Mouse (Mus musculus) olfactory bulb, adult 2 months (tissue): ENCODE data around the gene Hdac4. TPM values are rescaled to one million over a fixed set of nuclear protein-coding genes. Genes with fewer than 3 reads are reported as not detected.

ENCODE experiments used
- H3K27ac ChIP-seq: fragments of 200-500 bp; 2 replicates; pipeline ENCODE4 v1.5.1; 2012; ENCODE audit warnings: low read depth, low read length; ENCODE audit not compliant: insufficient read depth
- H3K4me1 ChIP-seq: fragments of 200-500 bp; 2 replicates; pipeline ENCODE4 v1.6.1; 2012; ENCODE audit warnings: low read length; ENCODE audit not compliant: control insufficient read depth, insufficient read depth
- H3K4me3 ChIP-seq: fragments of 200-500 bp; 2 replicates; pipeline ENCODE4 v1.5.1; 2012; ENCODE audit warnings: mild to moderate bottlenecking, low read depth, low read length, moderate library complexity; ENCODE audit not compliant: insufficient read depth
- CTCF ChIP-seq: fragments of 200-500 bp; IDR thresholded peaks from 2 replicates; pipeline ENCODE4 v1.5.1; 2012; ENCODE audit warnings: low read depth, mild to moderate bottlenecking, low read length, moderate library complexity; ENCODE audit not compliant: insufficient read depth
- POLR2A ChIP-seq: fragments of 200-500 bp; IDR thresholded peaks from 2 replicates; pipeline ENCODE4 v1.6.1; 2012; ENCODE audit warnings: mild to moderate bottlenecking, low read depth, low read length, moderate library complexity; ENCODE audit not compliant: insufficient read depth
- WGBS: fragments of 180-500 bp; shearing (Covaris S2); methylation state at CpG from one replicate; pipeline ENCODE4 v1.1.7; 2018; 5-methylcytosine and 5-hydroxymethylcytosine counted together
- polyA plus RNA-seq: library from polyadenylated mRNA; stranded (reverse); fragments of >200 nt; gene quantifications from 2 replicates; pipeline ENCODE4 v1.2.4, GENCODE M21; 2012; ENCODE audit warnings: low replicate concordance; ENCODE audit not compliant: missing spikeins, insufficient read depth, insufficient read length

The Hdac4 gene
- polyA plus RNA-seq, 1 experiment: not detected

GRCm38 (mm10) chr1:92169776-92170055 is 25.8 kb downstream of the Hdac4 start:
- Histone ChIP-seq H3K4me3 (no peak overlapping the region), H3K4me1 (peaks cover 60% of the 10 kb centered on the region), H3K27ac (no peak overlapping the region)
- no peak for TF ChIP-seq CTCF
- no peak for TF ChIP-seq POLR2A

GRCm38 (mm10) chr1:92168900-92169775 is 26.4 kb downstream of the Hdac4 start:
- Histone ChIP-seq H3K4me1 (peaks cover 60% of the 10 kb centered on the region), H3K4me3 (no peak overlapping the region), H3K27ac (no peak overlapping the region)
- WGBS: 68% methylated on average over 4 of the region's 4 CpGs
- no peak for TF ChIP-seq CTCF

- 55% methylated on average over 1 of the region's 1 CpGs for WGBS
- TF ChIP-seq POLR2A (no peak), CTCF (no peak)
- H3K4me3 ChIP-seq: no peak overlapping the region
- peaks cover 41% of the 10 kb centered on the region for H3K4me1 ChIP-seq
- no peak overlapping the region for H3K27ac ChIP-seq
These were observed 31.6 kb downstream of the Hdac4 start for GRCm38 (mm10) chr1:92163932-92164331.

GRCm38 (mm10) chr1:92159804-92160203 is 35.7 kb downstream of the Hdac4 start:
- WGBS: 78% methylated on average over 4 of the region's 4 CpGs
- no peak for TF ChIP-seq POLR2A
- no peak for TF ChIP-seq CTCF
- no peak overlapping the region for H3K27ac ChIP-seq
- H3K4me1 ChIP-seq: peaks cover 27% of the 10 kb centered on the region
- H3K4me3 ChIP-seq: no peak overlapping the region

GRCm38 (mm10) chr1:92150201-92150600 is 45.3 kb downstream of the Hdac4 start:
- H3K4me1 ChIP-seq: peaks cover 10% of the 10 kb centered on the region
- WGBS: 71% methylated on average over 1 of the region's 1 CpGs
- no peak for TF ChIP-seq CTCF
- no peak for TF ChIP-seq POLR2A
- no peak overlapping the region for H3K4me3 ChIP-seq
- no peak overlapping the region for H3K27ac ChIP-seq

GRCm38 (mm10) chr1:92148527-92148926 is 47.0 kb downstream of the Hdac4 start:
- WGBS: 66% methylated on average over 1 of the region's 1 CpGs
- Histone ChIP-seq H3K27ac (no peak overlapping the region), H3K4me3 (no peak overlapping the region), H3K4me1 (peaks cover 22% of the 10 kb centered on the region)
- TF ChIP-seq CTCF: no peak
- TF ChIP-seq POLR2A: no peak

GRCm38 (mm10) chr1:92144868-92145534 is 50.5 kb downstream of the Hdac4 start:
- 45% methylated on average over 6 of the region's 6 CpGs for WGBS
- H3K27ac ChIP-seq: peak overlapping the region; percentile 47
- no peak for TF ChIP-seq CTCF
- no peak for TF ChIP-seq POLR2A
- H3K4me3 ChIP-seq: no peak overlapping the region
- peaks cover 35% of the 10 kb centered on the region for H3K4me1 ChIP-seq

GRCm38 (mm10) chr1:92143331-92143895 is 52.1 kb downstream of the Hdac4 start:
- no peak overlapping the region for H3K4me3 ChIP-seq
- H3K27ac ChIP-seq: no peak overlapping the region
- WGBS: 51% methylated on average over 6 of the region's 6 CpGs
- peaks cover 35% of the 10 kb centered on the region for H3K4me1 ChIP-seq
- TF ChIP-seq POLR2A (no peak), CTCF (no peak)

- 54% methylated on average over 4 of the region's 4 CpGs for WGBS
These were observed 52.7 kb downstream of the Hdac4 start for GRCm38 (mm10) chr1:92142793-92143192.

More at GRCm38 (mm10) chr1:92142793-92143192, 52.7 kb downstream of the Hdac4 start:
- H3K4me1 ChIP-seq: peaks cover 31% of the 10 kb centered on the region
- no peak overlapping the region for H3K4me3 ChIP-seq
- TF ChIP-seq POLR2A (no peak), CTCF (no peak)
- H3K27ac ChIP-seq: no peak overlapping the region
